Mouse (Mus musculus): ENCODE results near the gene AC131692.1.

The AC131692.1 gene

DNA sequence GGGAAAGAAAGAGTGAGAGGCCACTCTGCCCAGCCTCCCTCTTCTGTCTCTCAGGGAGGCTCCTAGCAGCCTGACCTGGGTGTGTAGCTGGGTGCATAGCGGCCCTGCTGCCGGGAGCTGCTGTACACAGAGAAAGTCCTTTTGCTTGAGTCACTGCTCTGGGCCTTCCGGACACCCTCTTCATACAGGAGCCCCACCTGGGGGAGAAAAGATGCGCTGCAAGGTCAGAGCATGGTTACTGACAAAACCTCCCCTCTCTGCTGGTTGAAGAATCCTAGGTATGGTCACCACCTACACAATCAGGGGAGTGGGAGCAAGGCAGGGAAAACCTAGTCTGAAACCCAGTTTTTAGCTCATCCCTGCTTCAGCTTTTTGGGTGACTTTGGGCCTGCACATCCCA, 25.3 kb upstream of the AC131692.1 start:
- DNase-seq = no peak

DNA sequence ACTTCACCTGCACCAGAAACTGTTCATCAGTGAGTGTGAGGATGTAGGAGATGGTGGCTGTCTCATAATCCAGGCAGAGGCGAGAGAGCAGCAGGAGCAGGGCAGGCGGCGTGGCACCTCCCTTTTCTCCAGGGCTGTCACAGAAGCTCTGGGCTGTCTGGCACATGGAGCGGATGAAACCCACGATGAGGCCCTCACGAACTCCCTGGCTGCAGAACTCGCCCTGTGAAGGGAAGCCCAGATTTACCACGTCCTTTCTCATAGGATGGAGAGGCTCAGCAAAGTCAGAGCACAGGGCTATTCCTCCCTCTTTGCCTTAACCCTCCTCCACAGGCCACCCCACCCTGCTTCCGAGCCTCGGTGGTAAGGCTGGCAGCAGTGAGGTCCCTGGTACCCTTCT, 24.4 kb upstream of the AC131692.1 start:
- DNase-seq = no peak

DNA sequence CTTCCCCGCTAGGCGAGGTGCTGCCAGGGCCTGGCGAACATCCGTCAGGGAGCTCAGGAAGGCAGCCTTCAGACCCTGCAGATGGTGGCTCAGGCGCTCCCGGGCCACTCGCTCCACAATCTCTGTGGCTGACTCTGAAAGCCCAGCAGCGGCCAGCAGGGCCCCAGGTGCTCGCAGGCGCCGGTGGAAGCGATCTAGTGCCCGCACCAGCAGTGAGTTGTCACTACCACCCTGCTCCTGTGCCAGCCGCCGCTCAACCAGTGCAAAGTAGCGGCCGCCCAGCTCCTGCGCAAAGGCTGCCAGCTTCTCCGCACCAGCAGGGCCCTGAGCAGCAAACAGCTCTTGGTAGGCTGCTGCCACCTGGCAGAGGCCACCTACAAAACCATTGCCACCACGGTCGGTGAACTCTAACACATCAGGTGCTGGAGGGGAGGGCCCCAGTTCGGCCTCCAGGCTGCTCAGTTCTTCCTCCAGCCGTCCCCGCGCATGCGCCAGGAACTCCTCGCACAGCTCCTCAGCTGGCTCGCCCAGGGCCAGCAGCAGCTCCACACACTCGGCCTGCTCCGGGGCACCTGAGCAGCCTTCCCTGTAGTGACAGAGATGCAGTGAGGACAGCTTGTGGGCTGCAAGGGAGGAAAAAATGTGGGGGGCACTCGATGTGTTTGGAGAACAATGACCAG, 23.5 kb upstream of the AC131692.1 start:
- DNase-seq = no peak

DNA sequence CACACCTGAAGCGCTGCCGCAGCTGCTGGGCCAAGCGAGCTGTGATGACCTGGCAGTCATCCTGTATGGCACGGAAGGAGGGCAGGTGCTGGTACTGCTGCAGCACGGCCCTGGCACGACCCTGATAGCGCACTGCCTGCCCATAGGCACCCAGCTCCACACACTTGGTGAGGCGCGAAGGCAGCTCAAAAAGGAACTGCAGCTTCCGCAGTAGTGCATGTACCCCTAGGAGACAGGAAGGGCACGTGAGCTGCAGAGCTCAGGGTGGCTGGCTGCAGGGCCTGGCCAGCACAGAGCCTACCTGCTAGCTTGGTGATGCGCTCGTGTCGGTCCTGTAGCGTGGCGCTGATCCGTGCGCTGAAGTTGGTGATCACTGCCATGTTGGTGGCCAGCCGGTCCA, 23.0 kb upstream of the AC131692.1 start:
- DNase-seq = no peak

DNA sequence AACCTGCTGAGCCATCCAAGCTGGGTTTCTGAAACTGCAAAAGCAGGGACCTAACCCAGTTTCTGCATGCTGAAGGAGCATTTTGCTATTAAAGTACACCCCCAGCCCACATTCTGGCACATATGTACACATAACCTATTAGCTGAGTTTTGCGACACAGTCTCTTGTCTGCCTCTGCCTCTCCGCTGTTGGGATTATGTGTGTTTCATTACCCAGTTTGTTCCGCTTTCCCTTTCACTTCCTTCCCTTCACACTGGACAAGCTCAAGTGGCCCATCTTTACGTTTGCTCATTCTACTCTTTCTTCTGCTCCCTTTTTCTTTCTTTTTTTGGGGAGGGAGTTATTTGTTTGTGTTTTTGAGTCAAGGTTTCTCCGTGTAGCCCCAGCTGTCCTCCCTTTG, 20.3 kb upstream of the AC131692.1 start:
- no peak for DNase-seq

DNA sequence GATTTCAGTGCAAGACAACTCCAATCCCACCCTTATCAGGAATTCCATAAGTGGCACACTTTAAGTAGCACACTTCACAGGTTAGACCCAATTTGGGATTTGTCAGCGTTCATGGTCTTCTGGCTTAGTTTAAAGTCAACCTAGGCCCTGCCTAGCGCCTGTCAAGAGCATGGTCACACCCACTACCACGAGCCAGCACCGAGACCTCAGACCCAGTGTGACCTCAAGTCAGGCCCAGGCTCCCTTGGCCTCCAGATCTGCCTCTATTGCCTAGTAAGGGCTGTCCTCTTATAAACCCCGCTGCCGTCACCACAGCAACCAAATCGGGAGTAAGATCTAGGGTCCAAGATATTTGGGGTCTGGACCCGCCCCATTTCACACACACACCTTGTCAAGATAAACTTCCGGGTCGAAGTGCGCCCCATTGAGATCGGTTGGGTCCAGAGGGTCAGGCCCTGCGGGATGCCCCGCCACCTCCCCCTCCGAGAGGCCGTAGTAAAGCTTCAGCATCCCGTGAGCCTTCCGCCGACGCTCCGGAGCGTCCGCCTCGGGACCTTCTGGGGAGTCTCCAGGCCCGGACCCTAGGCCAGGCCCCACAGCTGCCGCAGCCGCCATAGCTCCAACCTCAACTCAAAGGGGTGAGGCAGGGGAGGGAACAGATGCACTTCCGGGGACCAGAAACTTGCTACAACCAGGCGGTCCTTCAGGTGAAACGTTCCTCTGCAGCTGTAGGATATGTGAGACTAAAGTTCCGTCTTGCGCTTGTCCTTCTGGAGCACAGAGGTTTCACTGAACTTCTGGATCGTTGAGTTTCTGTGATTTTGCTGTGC, 17.4 kb upstream of the AC131692.1 start, which contains the start of gene Vps51:
Gene Vps51, minus strand, starts transcription at position 668 of the 830 bp plus-strand sequence.
- DNase-seq = peak; percentile 93

DNA sequence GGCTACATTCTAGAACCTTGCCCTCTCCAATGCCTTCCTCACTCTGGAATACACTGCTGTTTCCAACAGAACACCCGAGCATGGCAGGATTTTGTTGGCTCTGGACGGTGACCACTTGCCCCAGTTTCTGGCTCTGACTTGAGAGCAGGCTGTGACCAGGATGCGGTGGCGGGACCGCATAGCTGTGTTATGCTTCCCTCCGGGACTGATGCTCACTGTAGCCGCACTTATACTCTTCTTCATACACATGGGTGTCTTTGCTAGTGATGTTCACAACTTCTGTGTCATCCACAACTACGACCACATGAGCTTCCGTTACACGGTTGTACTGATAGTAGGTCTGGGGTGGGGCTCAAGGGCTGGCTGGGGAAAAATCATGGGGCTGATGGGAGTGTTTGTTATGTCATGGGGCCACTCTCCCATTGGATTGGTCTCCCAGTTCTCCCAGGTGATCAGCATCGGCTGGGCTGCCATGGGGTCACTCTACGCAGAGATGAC, 14.2 kb upstream of the AC131692.1 start, which contains the start of gene Tmem262:
Gene Tmem262, plus strand, starts transcription at position 51 of the 498 bp plus-strand sequence.
- DNase-seq = no peak

DNA sequence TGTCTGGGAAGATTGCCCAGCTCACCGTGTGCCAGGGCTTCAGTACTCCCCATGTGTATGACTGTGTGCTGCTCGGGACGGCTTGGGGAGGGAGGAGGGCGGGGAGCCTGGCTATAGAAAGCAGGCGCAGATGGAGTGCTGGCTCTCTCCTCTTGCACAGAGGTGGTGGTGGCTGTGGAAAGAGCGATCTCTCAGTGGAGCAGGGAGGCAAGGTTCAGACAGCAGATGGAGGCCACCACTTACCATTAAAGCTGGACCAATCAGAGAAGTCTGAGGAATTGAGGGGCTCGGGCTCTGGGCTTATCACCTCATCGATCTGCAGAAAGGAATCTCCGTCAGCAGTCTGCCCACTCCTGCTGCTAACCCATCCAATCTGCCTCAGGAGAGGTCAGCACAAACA, 12.1 kb upstream of the AC131692.1 start, which contains the start of gene Gm28374:
Gene Gm28374, minus strand, starts transcription at position 101 of the 400 bp plus-strand sequence.
- DNase-seq = no peak

DNA sequence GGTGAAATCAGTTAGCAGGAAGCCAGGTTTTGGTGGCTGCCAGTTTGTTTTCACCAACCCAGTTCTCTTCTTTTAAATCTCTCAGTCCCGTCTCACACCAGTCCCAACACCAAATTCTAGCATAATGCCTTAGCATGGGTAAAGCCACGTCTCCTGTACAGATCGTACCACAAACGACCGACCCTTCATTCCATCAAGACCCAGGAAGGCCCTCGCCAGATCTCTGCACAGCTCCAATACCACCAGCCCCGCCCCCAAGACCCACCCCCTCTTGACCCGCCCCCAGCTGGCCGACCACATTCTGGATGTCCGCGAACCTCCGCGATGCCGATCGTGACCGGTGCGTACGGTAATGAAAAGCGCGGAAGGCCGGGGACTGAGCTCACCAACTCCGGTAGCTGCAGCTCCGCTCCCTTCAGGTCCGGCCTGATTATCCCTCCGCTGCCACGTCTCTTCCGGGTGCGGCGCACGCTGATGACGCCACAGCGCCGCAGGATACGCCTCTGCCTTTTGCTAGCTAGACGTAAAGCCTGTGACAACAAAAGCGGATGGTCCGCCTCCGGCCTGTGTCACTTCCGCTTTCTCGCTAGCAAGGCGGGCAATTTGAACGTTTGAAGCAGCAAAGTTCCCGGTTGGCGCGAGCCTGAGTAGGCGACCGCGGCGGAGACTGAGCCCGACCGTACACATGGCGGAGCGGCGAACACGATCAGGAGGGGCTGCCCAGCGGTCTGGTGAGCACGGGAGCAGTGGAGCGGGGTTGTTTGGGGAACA, 9.6 kb upstream of the AC131692.1 start, which contains the start of the genes Zfpl1 and Cdca5:
Gene Zfpl1, minus strand, starts transcription at position 479 of the 771 bp plus-strand sequence.
Gene Cdca5, plus strand, starts transcription at position 506 of the 771 bp plus-strand sequence.
- peak; percentile 98 for DNase-seq

DNA sequence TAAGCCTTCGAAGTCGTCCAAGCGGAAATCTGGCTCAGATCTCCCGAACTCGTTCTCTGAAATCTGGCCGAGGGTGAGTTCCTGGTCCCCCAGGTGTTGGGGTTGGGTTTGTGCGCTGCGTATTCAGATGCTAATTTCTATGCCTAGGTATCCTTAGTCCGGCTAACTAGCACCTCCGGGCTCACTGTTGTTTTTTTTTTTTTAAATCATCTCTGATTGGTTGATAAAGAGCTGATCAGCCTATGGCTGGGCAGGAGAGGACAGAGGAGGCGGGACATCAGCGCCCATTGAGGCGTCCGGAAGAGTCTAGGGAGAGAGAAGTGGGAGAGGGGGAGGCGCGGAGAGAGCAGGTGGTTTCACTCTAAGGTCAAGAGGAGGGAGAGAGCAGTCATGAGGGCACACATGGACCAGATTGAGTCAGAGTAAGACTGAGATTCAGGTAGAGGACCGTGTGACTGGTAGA, 8.8 kb upstream of the AC131692.1 start:
- DNase-seq = peak; percentile 62

DNA sequence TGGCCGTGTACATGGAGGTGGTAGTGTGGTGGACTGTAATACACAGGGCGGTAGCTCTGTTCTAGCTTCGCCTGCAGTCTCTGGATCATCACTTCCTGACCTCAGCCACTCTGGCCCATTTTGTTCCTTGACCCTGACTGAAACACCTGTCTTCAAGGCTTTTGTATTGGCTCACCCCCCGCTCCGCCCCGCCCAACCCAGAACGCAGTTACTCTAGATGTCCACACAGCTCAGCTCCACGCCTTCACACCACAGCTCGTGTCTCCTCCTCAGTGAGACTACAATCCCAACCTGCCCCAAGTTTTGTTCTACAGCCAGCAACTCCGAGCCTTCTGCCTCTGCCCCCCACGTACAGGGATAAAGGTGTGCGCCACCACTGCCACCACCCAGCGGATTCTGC, 5.4 kb upstream of the AC131692.1 start:
- no peak for DNase-seq

DNA sequence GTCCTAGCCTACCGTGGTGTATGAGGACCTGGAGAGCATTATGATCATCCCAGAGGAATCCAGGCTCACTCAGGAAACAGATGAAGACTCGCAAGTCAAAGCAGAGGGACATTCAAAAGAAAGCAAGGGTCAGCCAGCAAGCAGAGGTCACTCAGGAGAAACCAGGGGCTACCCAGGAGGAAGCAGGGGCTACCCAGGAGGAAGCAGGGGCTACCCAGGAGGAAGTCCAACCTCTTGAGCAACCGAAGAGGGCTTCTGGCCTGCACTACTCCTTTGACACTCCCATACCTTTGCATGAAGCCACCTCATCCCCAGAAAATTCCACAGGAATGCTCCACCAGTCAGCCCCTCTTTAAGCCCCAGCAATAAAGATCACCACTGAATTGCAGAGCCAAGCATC, 3.6 kb downstream of the AC131692.1 start:
- no peak for DNase-seq

DNA sequence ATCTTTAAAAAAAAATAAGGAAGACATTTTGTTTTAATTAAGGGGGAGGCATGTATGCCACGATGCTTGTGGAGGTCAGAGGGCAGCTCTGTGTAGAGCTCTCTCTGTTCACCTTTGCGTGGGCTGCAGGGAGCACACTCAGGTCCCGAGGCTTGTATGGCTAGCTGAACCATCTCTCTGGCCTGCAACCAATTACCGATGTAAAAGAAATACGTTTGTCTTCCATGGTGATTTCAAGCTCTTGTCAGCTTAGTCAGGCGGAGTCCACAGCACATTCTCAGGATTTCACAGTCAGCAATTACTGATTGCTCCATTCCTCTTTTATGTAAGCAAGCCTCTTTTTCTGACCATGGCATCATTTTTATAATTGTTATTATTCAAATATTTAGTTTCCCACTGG, 7.0 kb downstream of the AC131692.1 start:
- no peak for DNase-seq

DNA sequence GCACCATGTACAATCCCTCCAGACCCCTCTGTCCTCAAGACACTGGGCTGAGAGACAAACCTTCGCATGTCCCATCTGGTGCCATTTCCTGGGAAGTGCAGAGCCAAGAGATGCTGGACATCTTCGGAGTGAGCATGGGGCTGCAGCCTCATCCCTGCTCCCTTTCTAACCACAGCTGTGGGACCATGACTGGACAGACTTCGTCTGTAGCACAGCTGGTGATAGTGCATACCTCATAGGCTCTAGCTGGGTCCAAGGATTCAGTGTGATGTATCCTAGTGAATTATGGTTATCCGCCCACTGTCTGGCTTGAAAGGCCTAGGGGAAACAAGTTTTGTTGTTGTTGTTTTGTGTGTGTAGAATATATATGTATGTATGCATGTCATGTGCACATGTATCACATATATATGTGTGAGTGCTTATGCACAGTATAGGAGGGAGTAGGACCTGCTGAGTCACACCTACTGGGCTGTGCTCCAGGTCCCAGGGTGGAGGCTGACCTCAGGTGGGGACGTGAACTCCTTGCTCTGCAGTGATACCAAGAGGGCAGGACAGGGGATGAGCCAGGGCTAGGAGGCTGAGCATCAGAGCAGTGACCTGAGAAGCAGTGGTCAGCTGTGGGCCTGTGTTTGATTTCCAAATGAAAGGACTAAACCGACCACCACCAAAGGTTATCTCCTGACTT, 8.1 kb downstream of the AC131692.1 start:
- DNase-seq = no peak

DNA sequence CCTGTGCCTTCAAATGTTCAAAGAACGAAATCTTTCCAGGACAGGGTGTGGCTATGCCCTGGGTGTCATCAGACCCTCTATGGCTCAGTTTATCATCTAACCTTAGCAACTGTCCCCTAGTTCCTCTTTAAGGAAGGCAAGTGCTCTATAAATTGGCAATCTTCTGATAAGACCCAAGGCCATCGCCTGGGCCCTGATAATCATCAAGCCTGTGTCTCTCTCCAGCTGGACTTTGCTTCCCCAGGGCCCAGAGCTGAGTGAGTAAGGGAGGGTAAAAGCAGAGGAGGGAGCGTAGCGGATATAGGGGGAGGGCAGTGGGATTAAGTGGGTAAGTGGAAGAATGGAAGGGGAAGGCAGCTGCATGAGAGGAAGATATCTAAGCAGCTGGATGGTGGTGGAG, 10.3 kb downstream of the AC131692.1 start:
- DNase-seq = no peak

DNA sequence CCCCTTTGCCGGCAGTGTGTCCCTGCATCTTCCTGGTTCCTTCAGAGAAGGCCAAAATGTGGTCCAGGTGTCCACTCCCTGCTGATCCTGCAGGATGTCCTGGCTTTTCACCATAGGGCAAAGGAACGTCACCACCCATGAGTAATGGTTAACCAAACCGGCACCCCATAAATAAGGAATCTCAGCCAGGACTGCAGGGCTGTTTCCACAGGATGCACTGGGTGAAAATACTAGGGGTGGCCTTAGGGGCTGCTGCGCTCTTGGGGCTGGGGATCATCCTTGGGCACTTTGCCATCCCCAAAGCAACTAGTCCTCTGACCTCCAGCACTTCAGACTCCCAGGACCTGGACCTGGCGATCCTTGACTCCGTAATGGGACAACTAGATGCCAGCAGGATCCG, 11.4 kb downstream of the AC131692.1 start, which contains the start of gene Naaladl1:
Gene Naaladl1, plus strand, starts transcription at position 197 of the 400 bp plus-strand sequence.
- DNase-seq = no peak

DNA sequence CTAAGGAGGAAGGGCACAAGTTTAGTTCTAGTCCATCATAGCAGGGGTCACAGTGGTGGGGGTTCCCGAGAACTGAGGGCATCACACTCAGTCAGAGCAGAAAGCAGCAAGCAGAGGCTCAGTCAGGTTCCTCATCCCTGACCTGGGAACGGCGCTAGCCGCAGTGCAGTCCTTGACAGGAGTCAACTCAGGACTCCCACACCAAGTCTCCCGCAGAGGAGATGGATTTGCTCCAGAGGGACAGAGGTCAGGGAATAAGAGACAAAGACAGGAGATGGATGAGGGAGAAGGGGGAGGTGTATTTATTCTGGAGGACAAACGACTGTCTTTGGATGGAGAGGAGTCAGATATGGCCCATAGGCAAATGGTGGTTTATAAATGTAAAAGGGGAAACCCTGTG, 18.9 kb downstream of the AC131692.1 start:
- peak; percentile 64 for DNase-seq

DNA sequence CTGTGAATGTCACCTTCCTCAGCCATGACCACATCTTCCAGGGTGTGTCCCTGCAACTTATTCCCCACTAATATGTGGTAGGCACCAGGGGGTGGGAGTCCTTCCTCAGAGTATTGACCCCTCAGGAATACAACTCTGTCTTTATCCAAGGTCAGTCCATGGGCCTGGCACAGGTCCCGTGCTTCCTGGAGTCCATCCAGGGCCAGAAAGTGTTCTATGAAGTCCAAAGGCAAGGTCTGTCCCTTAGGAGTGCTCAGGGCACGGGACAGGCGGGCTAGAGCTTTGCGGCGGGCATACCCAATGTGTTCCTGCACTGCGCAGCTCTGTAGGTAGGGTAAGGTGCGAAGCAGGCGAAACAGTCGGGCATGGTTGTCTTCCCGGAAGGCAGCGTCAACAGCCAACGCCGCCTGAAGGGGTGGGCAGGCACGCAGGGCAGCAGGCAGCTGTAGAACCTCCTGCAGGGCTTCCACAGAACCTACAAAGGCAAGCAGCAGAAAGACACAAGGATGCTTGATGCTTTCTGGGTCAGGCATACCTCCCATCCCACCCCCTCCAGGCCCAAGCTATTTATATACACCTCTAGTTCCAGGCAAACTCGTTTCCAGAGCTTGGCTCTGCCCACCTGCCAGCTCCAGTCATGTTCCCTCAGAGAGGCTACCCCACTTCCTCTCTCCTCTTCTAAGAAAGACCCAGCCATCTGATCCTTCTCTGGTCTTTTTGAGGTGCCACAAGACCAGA, 22.1 kb downstream of the AC131692.1 start:
- DNase-seq = peak; percentile 71

DNA sequence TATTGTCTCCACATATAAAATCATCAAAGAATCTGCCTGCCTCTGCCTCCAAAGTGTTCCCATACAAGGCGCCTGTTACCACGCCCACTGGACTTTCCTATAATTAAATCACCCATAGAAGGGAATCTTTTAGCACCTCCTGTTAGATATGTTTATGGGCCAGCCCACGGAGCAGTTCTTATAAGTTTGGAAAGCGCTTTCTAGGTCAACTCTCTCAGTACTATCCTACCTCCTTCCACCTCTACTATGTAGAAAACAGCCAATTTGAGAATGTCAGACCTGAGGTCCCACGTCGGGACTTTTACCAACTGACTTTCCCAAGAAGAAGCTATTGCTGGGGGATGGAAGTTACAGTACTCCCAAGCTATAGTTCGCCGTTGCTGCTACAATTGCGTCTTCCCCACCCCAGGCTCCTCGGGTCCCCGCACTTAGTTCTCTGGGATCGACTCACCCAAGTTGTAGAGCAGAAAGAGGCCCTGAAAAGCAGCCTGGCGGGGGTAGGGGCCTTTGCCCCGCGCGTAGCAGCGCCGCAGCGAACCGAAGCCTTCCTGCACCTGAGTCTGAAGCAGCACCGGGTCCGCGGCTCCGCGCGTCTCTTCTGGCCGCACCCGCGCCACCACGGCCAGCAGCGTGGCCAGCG, 23.2 kb downstream of the AC131692.1 start:
- peak; percentile 34 for DNase-seq

DNA sequence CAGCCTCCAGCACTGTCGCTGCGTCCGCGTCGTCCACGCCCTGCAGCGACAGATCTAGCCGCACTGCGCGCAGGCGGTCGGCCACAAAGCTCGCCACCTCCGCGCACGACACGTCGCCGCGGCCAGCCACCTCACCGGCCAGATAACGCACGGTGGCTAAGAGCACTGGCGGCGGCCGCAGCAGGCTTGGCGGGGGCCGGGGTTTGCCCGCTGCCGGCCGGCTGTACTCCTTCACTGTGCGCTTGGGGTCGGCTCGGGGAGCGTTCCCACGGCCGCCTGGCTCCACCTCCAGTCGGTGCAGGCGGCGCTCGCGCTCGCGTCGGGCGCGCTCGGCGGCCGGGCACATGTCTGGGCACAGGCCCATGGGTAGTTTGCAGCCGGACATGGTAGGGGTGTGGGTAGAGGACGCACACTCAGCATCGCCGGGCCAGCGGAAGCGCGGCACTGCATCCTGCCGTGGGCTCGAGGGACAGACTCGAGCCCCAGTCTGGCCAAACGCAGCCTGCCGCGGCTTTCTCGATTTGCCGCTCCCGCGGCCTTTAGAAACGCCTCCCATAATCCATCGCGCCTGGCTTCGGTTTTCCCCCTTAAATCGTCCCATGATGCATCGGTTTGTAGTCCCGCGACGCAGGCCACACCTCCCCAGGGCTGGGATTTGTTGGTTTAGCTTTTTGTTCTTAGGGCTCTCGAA, 23.9 kb downstream of the AC131692.1 start, which contains the start of gene Sac3d1:
Gene Sac3d1, minus strand, starts transcription at position 665 of the 691 bp plus-strand sequence.
- peak; percentile 92 for DNase-seq
